Mouse (Mus musculus): ENCODE data around the gene Bin2.

- no peak for TF ChIP-seq POLR2A (IDR thresholded peaks at IDR 0.05; ENCODE audit: control insufficient read depth, extremely low read depth, insufficient read depth, low read length, poor library complexity)
- TF ChIP-seq CTCF (IDR thresholded peaks at IDR 0.05; ENCODE audit: borderline replicate concordance, control insufficient read depth, extremely low read depth, insufficient read depth, low read length, poor library complexity) = no peak
Measured at GRCm38 (mm10) chr15:100623754-100624153, 45.6 kb downstream of the Bin2 start.

Measured in thymus, adult 2 months (tissue).